Mouse (Mus musculus): Measurements from ENCODE around the gene Gpr137. TPM values are rescaled to one million over a fixed set of nuclear protein-coding genes. Genes with fewer than 3 reads are reported as not detected.

Gpr137 gene
- polyA plus RNA-seq, 1 experiment from 2014 or later = 60.4 TPM

GRCm38 (mm10) chr19:6950613-6951153 is 8.4 kb upstream of the Gpr137 start:
- Histone ChIP-seq H3K4me3 (replicated peaks; ENCODE audit: low read depth, low read length) (peak overlapping the region; percentile 50), H3K27ac (replicated peaks; ENCODE audit: low read depth, low read length) (peak overlapping the region; percentile 84), H3K9ac (replicated peaks; ENCODE audit: low read length) (peak overlapping the region; percentile 69), H3K27me3 (ENCODE audit: control insufficient read depth, insufficient read depth, low read length) (no peaks in the 10 kb centered on the region), H3K36me3 (ENCODE audit: control insufficient read depth, insufficient read depth, low read length) (peaks cover 10% of the 10 kb centered on the region), H3K4me2 (ENCODE audit: low read length) (peak overlapping the region; percentile 97), H3K4me1 (ENCODE audit: control insufficient read depth, insufficient read depth, low read length) (peaks cover 20% of the 10 kb centered on the region), H3K9me3 (ENCODE audit: control insufficient read depth, low read length) (no peaks in the 10 kb centered on the region)
- WGBS = under 1% methylated on average over 28 of the region's 28 CpGs
- ATAC-seq (ENCODE audit: low FRiP score, low TSS enrichment) (peak; percentile 43), DNase-seq (peak; percentile 83)

GRCm38 (mm10) chr19:6949951-6950350 is 7.7 kb upstream of the Gpr137 start:
- H3K27ac ChIP-seq (replicated peaks; ENCODE audit: low read depth, low read length) = 0 out of 2 replicates have a peak overlapping the region, but pooled peaks have one; percentile 84
- H3K9me3 ChIP-seq (ENCODE audit: control insufficient read depth, low read length) = no peaks in the 10 kb centered on the region
- no peak for ATAC-seq (ENCODE audit: low FRiP score, low TSS enrichment)
- peaks cover 20% of the 10 kb centered on the region for H3K4me1 ChIP-seq (ENCODE audit: control insufficient read depth, insufficient read depth, low read length)
- 46% methylated on average over 5 of the region's 5 CpGs for WGBS
- peak overlapping the region; percentile 50 for H3K4me3 ChIP-seq (replicated peaks; ENCODE audit: low read depth, low read length)
- H3K27me3 ChIP-seq (ENCODE audit: control insufficient read depth, insufficient read depth, low read length) = no peaks in the 10 kb centered on the region
- H3K4me2 ChIP-seq (ENCODE audit: low read length) = peak overlapping the region; percentile 97
- no peak for DNase-seq
- peak overlapping the region; percentile 69 for H3K9ac ChIP-seq (replicated peaks; ENCODE audit: low read length)
- peaks cover 10% of the 10 kb centered on the region for H3K36me3 ChIP-seq (ENCODE audit: control insufficient read depth, insufficient read depth, low read length)

GRCm38 (mm10) chr19:6949532-6949931 is 7.3 kb upstream of the Gpr137 start:
- Histone ChIP-seq H3K4me1 (ENCODE audit: control insufficient read depth, insufficient read depth, low read length) (peaks cover 20% of the 10 kb centered on the region), H3K36me3 (ENCODE audit: control insufficient read depth, insufficient read depth, low read length) (peaks cover 10% of the 10 kb centered on the region), H3K4me2 (ENCODE audit: low read length) (peak overlapping the region; percentile 97), H3K4me3 (replicated peaks; ENCODE audit: low read depth, low read length) (no peak overlapping the region), H3K9me3 (ENCODE audit: control insufficient read depth, low read length) (no peaks in the 10 kb centered on the region), H3K27me3 (ENCODE audit: control insufficient read depth, insufficient read depth, low read length) (no peaks in the 10 kb centered on the region), H3K9ac (replicated peaks; ENCODE audit: low read length) (no peak overlapping the region), H3K27ac (replicated peaks; ENCODE audit: low read depth, low read length) (no peak overlapping the region)
- WGBS = 90% methylated on average over 5 of the region's 5 CpGs
- no peak for DNase-seq
- ATAC-seq (ENCODE audit: low FRiP score, low TSS enrichment) = no peak

GRCm38 (mm10) chr19:6948186-6948585 is 5.9 kb upstream of the Gpr137 start:
- Histone ChIP-seq H3K4me3 (replicated peaks; ENCODE audit: low read depth, low read length) (no peak overlapping the region), H3K9ac (replicated peaks; ENCODE audit: low read length) (no peak overlapping the region), H3K27ac (replicated peaks; ENCODE audit: low read depth, low read length) (no peak overlapping the region), H3K36me3 (ENCODE audit: control insufficient read depth, insufficient read depth, low read length) (peaks cover 10% of the 10 kb centered on the region), H3K4me2 (ENCODE audit: low read length) (no peak overlapping the region), H3K27me3 (ENCODE audit: control insufficient read depth, insufficient read depth, low read length) (no peaks in the 10 kb centered on the region), H3K4me1 (ENCODE audit: control insufficient read depth, insufficient read depth, low read length) (peaks cover 19% of the 10 kb centered on the region), H3K9me3 (ENCODE audit: control insufficient read depth, low read length) (no peaks in the 10 kb centered on the region)
- no peak for DNase-seq
- ATAC-seq (ENCODE audit: low FRiP score, low TSS enrichment) = no peak
- WGBS = 83% methylated on average over 4 of the region's 4 CpGs

GRCm38 (mm10) chr19:6947742-6948141 is 5.5 kb upstream of the Gpr137 start:
- Histone ChIP-seq H3K27me3 (ENCODE audit: control insufficient read depth, insufficient read depth, low read length) (no peaks in the 10 kb centered on the region), H3K4me1 (ENCODE audit: control insufficient read depth, insufficient read depth, low read length) (peaks cover 19% of the 10 kb centered on the region), H3K4me3 (replicated peaks; ENCODE audit: low read depth, low read length) (no peak overlapping the region), H3K4me2 (ENCODE audit: low read length) (no peak overlapping the region), H3K9ac (replicated peaks; ENCODE audit: low read length) (no peak overlapping the region), H3K9me3 (ENCODE audit: control insufficient read depth, low read length) (no peaks in the 10 kb centered on the region), H3K36me3 (ENCODE audit: control insufficient read depth, insufficient read depth, low read length) (peaks cover 10% of the 10 kb centered on the region), H3K27ac (replicated peaks; ENCODE audit: low read depth, low read length) (no peak overlapping the region)
- DNase-seq = no peak
- 55% methylated on average over 4 of the region's 4 CpGs for WGBS
- no peak for ATAC-seq (ENCODE audit: low FRiP score, low TSS enrichment)

GRCm38 (mm10) chr19:6943709-6944108 is 1.4 kb upstream of the Gpr137 start:
- Histone ChIP-seq H3K4me2 (ENCODE audit: low read length) (no peak overlapping the region; the same call in 1 of the 2 replicates), H3K36me3 (ENCODE audit: control insufficient read depth, insufficient read depth, low read length) (peaks cover 12% of the 10 kb centered on the region), H3K9ac (replicated peaks; ENCODE audit: low read length) (no peak overlapping the region), H3K4me1 (ENCODE audit: control insufficient read depth, insufficient read depth, low read length) (peaks cover 26% of the 10 kb centered on the region), H3K4me3 (replicated peaks; ENCODE audit: low read depth, low read length) (no peak overlapping the region), H3K27me3 (ENCODE audit: control insufficient read depth, insufficient read depth, low read length) (no peaks in the 10 kb centered on the region), H3K9me3 (ENCODE audit: control insufficient read depth, low read length) (no peaks in the 10 kb centered on the region), H3K27ac (replicated peaks; ENCODE audit: low read depth, low read length) (no peak overlapping the region)
- 94% methylated on average over 6 of the region's 6 CpGs for WGBS
- DNase-seq = no peak
- no peak for ATAC-seq (ENCODE audit: low FRiP score, low TSS enrichment)

GRCm38 (mm10) chr19:6942764-6943163 is 484 bp upstream of the Gpr137 start:
- Histone ChIP-seq H3K9ac (replicated peaks; ENCODE audit: low read length) (peak overlapping the region; percentile 92), H3K4me2 (ENCODE audit: low read length) (peak overlapping the region; percentile 99), H3K4me1 (ENCODE audit: control insufficient read depth, insufficient read depth, low read length) (peaks cover 26% of the 10 kb centered on the region), H3K27ac (replicated peaks; ENCODE audit: low read depth, low read length) (peak overlapping the region; percentile 94), H3K9me3 (ENCODE audit: control insufficient read depth, low read length) (no peaks in the 10 kb centered on the region), H3K4me3 (replicated peaks; ENCODE audit: low read depth, low read length) (peak overlapping the region; percentile 85), H3K36me3 (ENCODE audit: control insufficient read depth, insufficient read depth, low read length) (peaks cover 17% of the 10 kb centered on the region), H3K27me3 (ENCODE audit: control insufficient read depth, insufficient read depth, low read length) (no peaks in the 10 kb centered on the region)
- WGBS = 28% methylated on average over 5 of the region's 5 CpGs
- DNase-seq (no peak), ATAC-seq (ENCODE audit: low FRiP score, low TSS enrichment) (no peak)

- peaks cover 17% of the 10 kb centered on the region for H3K36me3 ChIP-seq (ENCODE audit: control insufficient read depth, insufficient read depth, low read length)
- H3K27me3 ChIP-seq (ENCODE audit: control insufficient read depth, insufficient read depth, low read length) = no peaks in the 10 kb centered on the region
- peak; percentile 86 for ATAC-seq (ENCODE audit: low FRiP score, low TSS enrichment)
- H3K9ac ChIP-seq (replicated peaks; ENCODE audit: low read length) = peak within 1 kb of the TSS; percentile 92
- WGBS = under 1% methylated on average over 83 of the region's 83 CpGs
- peaks cover 26% of the 10 kb centered on the region for H3K4me1 ChIP-seq (ENCODE audit: control insufficient read depth, insufficient read depth, low read length)
- peak within 1 kb of the TSS; percentile 99 for H3K4me2 ChIP-seq (ENCODE audit: low read length)
- peak within 1 kb of the TSS; percentile 94 for H3K27ac ChIP-seq (replicated peaks; ENCODE audit: low read depth, low read length)
- DNase-seq = peak; percentile 99
- H3K9me3 ChIP-seq (ENCODE audit: control insufficient read depth, low read length) = no peaks in the 10 kb centered on the region
- peak within 1 kb of the TSS; percentile 85 for H3K4me3 ChIP-seq (replicated peaks; ENCODE audit: low read depth, low read length)
These were observed 670 bp downstream of the Gpr137 start, which contains the start of gene Bad for GRCm38 (mm10) chr19:6941372-6942248. Bad (plus strand) TSS chr19:6941861.

All from midbrain, embryonic 14.5 days (tissue).